In genomic region chr2:131352747-131353563, GRCm38 (mm10) we compare ENCODE assay signal across 7 mouse cellular contexts. TPM values are rescaled to one million over a fixed set of nuclear protein-coding genes. Genes with fewer than 3 reads are reported as not detected.
DNase-seq lines count a peak whose midpoint lies in the region; ATAC-seq lines count a peak whose summit lies in the region.

Rnf24 (minus strand) TSS chr2:131352892.

- ATAC-seq in granulocyte monocyte progenitor cell, adult 5-6 weeks (replicated peaks; ENCODE audit: poor library complexity, severe bottlenecking) = peak; percentile 85
- ATAC-seq in midbrain, embryonic 13.5 days = peak; percentile 95

- H3K4me1 ChIP-seq in limb, embryonic 10.5 days = peaks cover 25% of the 10 kb centered on the region
- H3K4me1 ChIP-seq in midbrain, embryonic 13.5 days (replicated peaks) = peaks cover 22% of the 10 kb centered on the region

- 1% methylated on average over 53 of the region's 54 CpGs for WGBS in limb, embryonic 10.5 days
- under 1% methylated on average over 52 of the region's 54 CpGs for WGBS in midbrain, embryonic 13.5 days

- no peaks in the 10 kb centered on the region for H3K36me3 ChIP-seq in limb, embryonic 10.5 days
- no peaks in the 10 kb centered on the region for H3K36me3 ChIP-seq in midbrain, embryonic 13.5 days

- DNase-seq in adrenal gland, adult 8-10 months = peak; percentile 96
- DNase-seq in embryo, embryonic 9.5 days (ENCODE audit: extremely low spot score) = peak; percentile 97
- DNase-seq in kidney, adult 11 months = peak; percentile 97
- DNase-seq in limb, embryonic 10.5 days (ENCODE audit: low spot score) = peak; percentile 99
- peak; percentile 96 for DNase-seq in spleen, adult 12 weeks (ENCODE audit: low spot score)

- H3K9ac ChIP-seq in midbrain, embryonic 13.5 days (replicated peaks) = peak within 1 kb of the TSS; percentile 99

- H3K27me3 ChIP-seq in limb, embryonic 10.5 days (ENCODE audit: low read depth, poor library complexity, severe bottlenecking) = no peaks in the 10 kb centered on the region
- H3K27me3 ChIP-seq in midbrain, embryonic 13.5 days = 0 out of 2 replicates have a peak, but pooled peaks cover 5% of the 10 kb centered on the region

- peak within 1 kb of the TSS; percentile 71 for H3K4me2 ChIP-seq in midbrain, embryonic 13.5 days (replicated peaks)

- H3K9me3 ChIP-seq in limb, embryonic 10.5 days (replicated peaks) = no peaks in the 10 kb centered on the region
- H3K9me3 ChIP-seq in midbrain, embryonic 13.5 days = no peaks in the 10 kb centered on the region

- peak within 1 kb of the TSS; percentile 96 for H3K27ac ChIP-seq in limb, embryonic 10.5 days
- peak within 1 kb of the TSS; percentile 99 for H3K27ac ChIP-seq in midbrain, embryonic 13.5 days

- peak within 1 kb of the TSS; percentile 98 for H3K4me3 ChIP-seq in limb, embryonic 10.5 days
- peak within 1 kb of the TSS; percentile 93 for H3K4me3 ChIP-seq in midbrain, embryonic 13.5 days (replicated peaks)

RNA-seq across cellular contexts. Expression of gene Rnf24, which starts in this region (rescaled TPM):
- 10 to 100 TPM in 2 of 4 experiments, 1 to 10 TPM in 2; 6.2 to 16.7 (median 11.0) TPM for total RNA-seq in adrenal gland, adult 8-10 months (2022)
- 2.8 and 8.2 TPM in 2 replicates for total RNA-seq in granulocyte monocyte progenitor cell, adult 5-6 weeks (2014; fragmentation: Nextera tagmentation)
- total RNA-seq in granulocyte monocyte progenitor cell, adult 5-6 weeks (2017) = 1.6 and 1.9 TPM in 2 replicates
- 8.1 and 9.7 TPM in 2 replicates for polyA plus RNA-seq in limb, embryonic 10.5 days (2016; fragmentation: Nextera tagmentation; extraction: Ambion mirVana)
- polyA plus RNA-seq in midbrain, embryonic 13.5 days (2015; fragmentation: Nextera tagmentation; extraction: Ambion mirVana) = 23.1 and 23.6 TPM in 2 replicates

Comparison
In these comparisons a context has a peak if more than half of its experiments do, and no peak if none do; other contexts are left out.
1. Peak in every context shown above with its lines: DNase-seq, ATAC-seq, H3K4me3 ChIP-seq and H3K27ac ChIP-seq.